Mouse (Mus musculus): ENCODE measurements around the gene Inpp5b.

The Inpp5b gene

DNA sequence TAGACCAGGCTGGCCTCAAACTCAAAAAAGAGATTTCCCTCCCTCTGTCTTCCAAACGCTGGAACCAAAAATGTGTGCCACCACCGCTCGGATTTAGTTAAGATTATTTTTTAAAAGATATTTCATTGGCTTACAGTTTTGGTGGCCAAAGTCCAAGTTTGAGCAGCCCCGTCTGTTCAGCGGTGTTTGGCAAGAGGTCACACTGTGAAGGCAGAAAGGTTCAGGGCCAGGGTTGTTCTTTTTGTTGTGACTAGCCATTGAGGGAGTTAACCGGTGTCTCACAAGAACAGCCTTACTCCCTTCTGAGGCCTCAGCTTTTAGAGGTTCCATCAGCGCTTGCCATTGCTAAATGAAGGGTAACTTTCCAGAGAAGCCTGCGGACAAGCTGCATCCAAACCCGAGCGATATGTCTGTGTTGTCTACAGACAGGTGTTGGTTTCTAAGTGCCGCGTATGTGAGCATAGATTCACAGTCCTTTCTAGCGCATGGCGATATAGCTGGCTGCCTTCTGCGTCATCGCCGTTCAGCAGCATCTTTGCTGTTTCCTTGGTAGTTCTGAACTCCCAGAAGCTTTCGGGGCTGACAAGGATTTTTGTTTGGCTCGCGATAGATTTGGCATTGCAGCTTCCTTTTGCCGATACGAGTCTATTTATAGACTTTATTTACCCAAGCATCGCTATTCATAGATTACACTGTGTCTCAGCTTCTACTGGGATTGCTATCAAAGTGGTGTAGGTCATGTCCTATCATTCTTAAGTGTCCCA, 24.3 kb downstream of the Inpp5b start:
- DNase-seq (ENCODE audit: low spot score), result no peak

DNA sequence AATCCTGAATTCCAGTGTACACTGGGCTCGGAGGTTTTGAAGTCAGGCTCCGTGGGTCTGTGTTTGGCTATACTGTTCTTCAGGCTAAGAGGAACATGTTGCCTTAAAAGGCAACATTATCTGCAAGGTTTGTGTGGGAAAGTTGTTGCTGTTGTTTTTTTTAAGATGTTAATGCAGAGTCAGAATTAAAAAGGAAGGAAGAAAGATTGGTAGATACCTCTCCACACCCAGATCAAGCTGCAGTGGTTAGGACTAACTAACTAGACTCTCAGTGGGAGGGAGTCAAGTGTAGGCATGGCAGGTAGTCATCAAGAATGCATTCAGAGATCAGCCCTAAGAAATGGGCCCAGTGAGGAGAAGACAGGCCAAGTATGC, 24.9 kb downstream of the Inpp5b start:
- no peak for DNase-seq (ENCODE audit: low spot score)

DNA sequence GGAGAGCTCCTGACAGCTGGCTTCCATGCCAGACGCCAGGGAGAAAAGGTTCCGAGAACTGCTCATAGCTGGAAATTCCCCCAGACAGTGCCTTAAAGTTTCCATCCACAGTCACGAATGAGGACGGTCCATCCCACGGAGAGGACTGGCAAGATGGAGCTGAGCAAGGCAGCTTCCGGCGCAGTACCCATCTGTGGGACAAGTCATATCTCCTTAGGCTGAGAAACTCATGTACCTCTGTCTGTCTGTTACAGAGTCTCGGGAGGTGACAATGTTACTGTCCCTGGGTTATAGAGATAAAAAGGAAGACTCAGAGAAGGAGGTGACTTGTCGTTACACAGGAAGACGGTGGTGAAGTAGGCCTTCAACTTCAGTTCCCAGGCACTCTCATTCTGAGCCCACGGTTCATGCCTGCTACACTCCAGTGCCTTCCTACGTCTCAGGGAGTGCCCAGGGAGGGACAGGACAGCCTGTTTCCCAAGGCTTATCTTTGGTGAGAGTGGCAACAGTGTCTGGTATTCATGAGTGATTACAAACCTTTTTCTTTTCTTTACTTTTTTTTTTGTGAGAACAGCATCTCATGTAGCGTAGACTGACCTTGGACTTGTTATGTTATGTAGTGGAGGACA, 27.4 kb downstream of the Inpp5b start:
- DNase-seq (ENCODE audit: low spot score), result no peak

DNA sequence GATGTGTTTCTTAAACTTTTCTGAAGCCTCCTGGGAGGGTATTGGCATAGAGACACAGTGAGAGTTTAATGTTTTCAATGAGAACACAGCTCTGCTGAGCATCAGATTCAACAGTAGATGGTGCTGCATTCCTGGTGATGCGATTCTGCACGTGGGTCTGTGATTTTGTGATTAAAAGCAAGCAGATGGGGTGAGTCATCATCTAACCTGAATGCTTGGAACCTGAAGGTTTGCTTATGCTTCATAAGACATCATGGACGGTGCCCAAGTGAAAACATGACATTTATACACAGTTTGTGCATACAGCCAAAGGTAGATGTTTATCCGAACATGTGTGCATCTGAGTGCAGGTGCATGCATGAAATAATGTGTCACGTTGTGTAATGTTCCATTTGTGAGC, 29.0 kb downstream of the Inpp5b start:
- DNase-seq (ENCODE audit: low spot score), result no peak

DNA sequence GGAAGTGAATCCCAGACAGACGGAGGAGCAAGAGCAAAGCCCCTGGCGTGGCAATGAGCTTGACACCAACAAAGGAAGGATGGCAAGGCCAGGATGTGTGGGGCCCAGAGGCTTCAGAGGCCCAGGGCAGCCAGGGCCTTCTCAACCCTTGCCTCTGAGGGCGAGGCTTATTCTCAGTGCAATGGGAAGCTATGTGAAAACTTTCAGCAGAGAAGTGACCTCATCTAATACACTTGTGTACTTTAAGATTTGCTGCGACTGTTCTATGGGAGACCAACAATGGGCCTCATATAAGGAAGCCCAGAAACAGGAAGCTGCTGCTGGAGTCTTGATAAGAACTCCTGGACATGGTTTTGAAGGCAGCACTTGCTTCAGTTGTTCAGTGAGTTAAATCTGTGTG, 30.5 kb downstream of the Inpp5b start:
- DNase-seq (ENCODE audit: low spot score), result peak; percentile 64

DNA sequence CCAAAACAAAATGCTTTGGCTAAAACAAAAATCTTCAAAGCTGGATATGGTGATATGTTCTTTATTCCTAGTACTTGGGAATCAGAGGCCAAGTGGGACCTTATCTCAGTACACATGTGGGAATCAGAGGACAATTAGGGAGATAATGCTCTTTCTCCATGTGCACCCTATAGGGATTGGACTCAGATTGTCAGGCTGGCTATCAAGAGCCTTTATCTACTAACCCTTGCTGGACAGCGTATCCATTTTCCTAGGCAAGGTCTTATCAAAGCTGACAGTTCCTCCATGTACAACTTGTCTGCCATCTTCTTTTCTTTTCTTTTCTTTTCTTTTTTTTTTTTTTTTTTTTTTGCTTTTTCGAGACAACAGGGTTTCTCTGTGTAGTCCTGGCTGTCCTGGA, 31.8 kb downstream of the Inpp5b start:
- DNase-seq (ENCODE audit: low spot score), result no peak

DNA sequence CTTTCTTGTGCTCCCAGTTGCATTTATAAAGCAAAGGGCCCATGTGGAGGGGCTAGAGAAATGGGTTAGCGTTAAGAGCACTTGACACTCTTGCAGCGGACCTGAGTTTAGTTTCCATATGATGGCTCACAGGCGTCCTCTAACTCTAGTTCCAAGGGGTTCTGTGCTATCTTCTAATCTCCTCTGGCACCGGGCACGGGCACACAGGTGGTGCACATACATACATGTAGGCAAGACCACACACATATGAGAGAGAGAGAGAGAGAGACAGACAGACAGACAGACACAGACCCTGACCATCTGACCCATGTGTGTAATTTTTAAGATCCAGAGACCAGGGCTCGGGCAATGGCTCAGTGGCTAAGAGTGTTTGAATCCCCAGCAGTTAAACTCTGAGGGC, 32.3 kb downstream of the Inpp5b start:
- no peak for DNase-seq (ENCODE audit: low spot score)

DNA sequence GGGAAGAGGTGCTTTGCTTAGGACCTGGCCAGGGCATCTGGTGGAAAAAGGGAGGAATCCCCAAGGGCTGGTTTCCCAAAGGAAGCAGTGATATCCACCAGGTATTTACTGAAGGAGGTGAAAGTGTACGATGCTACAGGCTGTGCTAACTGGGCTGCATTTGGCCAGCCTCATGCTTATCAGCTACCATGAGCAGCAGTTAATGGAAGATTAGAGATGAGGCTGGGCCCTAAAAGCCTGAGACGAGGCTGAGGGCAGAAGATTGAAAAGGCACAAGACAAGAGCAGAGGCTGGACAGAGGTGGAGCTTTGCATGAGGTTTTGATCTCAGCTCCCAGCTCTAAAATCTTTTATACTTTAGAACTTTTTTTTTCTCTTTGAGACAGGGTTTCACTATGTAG, 32.8 kb downstream of the Inpp5b start:
- DNase-seq (ENCODE audit: low spot score), result no peak

DNA sequence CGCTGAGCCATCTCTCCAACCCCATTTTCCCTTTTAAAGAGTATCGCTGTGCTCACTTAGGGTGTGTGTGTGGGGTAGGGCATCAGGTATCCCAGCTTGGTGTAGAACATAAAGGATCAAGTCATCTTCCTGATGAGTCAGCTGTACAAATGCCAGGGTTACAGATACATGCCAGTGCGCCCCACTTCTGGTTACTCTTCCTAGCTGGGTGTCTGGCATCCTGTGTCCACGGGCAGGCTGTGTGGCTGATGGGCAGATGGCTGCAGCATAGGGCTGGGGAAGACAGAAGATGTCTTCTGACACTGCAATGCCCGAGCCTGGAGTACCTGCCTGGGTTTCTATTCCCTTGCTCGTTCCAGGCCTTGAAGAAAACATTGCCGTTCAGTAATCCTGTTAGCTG, 39.7 kb downstream of the Inpp5b start:
- DNase-seq (ENCODE audit: low spot score), result no peak

DNA sequence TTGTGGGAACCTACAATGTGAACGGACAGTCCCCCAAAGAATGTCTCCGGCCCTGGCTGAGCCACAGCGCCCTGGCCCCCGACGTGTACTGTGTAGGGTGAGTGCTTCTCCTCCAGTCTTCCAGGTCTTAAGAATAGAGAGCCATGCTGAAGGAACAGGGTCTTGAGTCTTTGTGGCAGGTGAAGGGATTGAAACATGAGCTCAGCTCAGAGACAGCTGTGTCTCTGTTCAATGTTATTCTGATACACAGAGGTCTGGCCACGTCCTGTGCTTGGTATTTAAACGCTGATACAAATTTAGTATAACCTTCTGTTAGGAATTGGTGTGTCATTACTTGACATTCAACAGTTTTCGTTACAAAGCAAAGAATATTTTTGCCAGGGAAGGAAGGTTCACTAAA, 40.7 kb downstream of the Inpp5b start:
- no peak for DNase-seq (ENCODE audit: low spot score)

DNA sequence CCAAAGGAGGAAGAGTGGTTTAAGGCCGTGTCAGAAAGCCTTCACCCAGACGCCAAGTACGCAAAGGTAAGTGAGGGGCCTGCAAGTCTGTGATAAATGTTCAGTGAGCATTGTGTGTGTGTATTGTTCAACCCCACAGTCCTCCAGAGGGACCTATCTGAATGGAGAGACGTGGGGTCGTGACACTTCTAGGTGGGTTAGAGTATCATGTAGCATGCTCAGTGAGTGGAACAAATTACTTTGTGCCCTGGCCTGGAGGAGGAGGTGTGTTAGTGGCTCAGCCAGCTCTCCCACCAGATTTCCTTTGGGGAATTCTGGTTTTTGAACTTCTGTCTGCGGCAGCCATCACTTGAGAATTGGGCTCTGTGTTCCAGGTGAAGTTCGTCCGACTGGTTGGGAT, 42.3 kb downstream of the Inpp5b start:
- no peak for DNase-seq (ENCODE audit: low spot score)

DNA sequence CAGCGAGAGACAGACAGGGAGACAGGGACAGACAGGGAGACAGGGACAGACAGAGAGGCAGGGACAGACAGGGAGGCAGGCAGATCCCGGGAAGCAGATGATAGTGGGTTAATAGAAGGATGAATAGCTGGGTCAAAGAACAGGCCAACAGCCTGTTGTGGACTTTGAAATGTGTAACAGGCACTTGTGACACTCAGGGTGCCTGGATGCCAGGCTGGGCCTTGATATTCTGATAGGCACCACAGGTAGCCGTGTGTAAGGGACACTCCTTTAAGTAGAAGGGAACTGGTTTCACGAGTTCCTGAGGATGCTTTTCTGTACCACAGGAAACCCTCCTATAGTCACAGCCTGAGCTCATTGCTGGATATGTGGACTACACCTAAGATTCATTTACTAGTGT, 48.4 kb downstream of the Inpp5b start:
- DNase-seq (ENCODE audit: low spot score), result no peak

DNA sequence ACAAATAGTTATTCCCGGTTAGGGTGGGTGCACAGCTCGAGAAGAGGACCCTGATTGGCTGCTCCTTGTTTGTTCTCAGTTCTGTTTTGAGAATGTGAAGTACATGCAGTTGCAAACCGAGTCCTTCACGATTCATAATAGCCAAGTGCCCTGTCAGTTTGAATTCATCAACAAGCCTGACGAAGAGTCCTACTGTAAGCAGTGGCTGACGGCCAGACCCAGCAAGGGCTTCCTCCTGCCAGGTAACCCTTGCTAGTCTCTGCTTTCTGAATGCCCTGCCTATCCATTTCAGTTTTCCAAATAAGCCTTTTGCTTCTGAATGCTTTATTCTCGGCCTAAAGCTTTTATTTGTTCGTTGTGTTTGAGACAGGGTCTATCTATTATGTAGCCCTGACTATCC, 50.5 kb downstream of the Inpp5b start:
- DNase-seq (ENCODE audit: low spot score), result no peak

DNA sequence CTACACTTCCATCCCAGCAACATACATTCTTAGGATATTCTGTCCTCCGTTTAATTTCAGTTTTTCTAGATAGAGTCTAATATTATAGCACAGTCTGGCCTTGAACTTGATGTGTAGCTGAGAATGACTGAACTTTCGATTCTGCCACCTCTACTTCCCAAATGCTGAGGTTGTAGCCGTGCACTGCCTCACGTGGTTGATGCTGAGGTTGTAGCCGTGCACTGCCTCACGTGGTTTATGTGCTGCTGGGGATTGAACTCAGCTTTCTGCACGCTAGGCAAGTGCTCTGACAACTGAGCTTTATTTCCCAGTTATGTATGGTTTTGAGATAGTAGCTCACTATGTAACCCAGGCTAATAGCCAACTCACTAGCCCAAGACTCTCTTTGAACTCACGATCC, 54.5 kb downstream of the Inpp5b start:
- DNase-seq (ENCODE audit: low spot score), result no peak

DNA sequence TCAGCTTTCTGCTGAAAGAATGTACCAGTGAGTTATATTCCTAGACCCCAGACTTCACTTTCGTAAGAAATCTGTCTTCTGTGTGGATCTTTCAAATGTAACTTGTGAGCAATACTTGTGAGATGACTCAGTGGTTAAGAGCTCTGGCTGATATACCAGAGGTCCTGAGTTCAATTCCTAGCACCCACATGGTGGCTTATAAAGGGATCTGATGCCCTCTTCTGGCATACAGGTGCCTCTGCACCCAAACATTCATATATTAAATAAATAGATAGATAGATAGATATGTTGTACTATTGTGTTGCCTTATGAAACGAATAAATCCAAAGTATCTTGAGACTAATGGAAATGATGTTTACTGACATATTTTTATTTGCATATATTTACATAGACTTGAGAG, 55.3 kb downstream of the Inpp5b start:
- DNase-seq (ENCODE audit: low spot score), result no peak

DNA sequence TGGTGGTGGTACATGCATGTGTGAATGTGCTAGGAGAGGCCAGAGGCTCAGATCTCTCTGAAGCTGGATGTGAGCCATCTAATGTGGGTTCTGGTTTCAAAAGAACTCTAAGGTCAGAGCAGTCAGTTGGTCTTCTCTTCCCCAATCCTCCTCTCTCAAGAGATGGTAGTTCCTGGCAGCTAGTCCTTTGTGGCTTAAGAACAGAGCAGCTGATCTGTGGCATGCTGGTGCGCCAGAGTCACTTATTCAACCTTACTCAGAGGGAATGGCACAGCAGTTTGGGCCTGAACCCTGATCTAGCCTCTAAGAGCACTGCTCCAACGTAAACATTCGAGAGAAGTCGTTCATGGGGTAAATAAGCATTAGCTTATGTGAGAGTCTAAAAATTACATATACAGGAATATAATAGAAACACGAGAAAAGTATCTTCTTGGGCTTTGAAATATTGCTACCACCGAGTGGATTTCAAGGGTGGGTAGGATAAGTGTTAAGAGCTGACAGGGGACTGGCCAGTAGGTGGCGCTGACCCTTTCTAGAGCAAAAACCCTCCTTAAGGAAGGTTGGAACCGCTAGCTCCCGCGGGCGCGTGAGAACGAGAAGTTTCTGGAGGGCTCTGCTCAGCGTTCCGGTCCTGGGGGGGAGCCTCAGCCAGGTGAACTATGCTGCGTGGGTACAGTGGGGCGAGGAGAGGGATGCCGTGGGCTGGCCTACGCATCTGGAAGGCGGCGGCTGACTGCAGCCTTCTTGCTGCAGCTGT, 60.1 kb downstream of the Inpp5b start, which contains the start of gene Mtf1:
Gene Mtf1, plus strand, starts transcription at position 553 of the 757 bp plus-strand sequence.
- peak; percentile 83 for DNase-seq (ENCODE audit: low spot score)

DNA sequence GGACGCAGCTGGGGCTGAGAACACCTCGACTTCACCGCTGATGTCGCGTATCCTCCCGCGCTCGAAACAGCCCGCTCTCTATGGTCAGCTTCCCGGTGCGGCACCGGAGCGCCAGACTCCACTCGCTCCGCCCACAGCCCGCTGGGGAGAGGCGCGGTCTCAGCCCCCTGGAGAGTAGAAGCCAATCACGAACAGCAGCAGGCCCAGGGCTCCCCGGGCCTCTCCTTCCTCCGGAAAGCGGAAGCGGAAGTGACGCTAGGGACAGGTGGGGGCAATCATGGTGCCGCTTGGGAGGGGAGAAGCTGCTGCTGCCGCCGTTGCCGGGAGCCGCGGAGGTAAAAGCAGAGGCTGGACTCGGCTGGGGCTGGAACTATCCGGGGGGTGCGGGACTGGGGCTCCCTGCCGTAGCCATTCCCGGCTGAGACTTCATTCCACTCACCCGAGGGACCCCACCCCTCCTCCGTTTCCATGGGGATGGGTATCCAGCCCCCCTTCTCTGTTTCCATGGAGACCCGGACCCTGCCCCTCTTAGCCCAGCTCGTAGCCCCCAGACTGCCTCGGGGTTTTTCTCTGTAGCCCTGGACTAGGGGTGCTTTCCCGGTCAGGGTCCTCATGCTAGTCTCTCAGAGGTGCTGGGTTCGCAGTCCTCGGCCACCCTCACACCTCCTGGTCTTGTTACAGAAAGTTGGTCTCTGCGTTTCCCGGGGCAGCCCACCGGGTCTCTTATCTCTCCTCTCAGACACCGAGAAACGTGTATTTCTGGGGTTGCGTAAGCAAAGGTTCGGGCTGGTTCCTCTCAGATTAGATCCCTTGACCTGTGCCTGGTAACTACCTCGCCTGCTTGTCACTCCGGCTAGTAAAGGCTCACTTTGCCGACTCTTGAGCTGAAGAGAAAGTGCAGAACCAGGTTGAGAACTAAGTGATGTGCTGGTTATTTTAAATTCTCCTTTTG, 60.9 kb downstream of the Inpp5b start:
- peak; percentile 98 for DNase-seq (ENCODE audit: low spot score)

DNA sequence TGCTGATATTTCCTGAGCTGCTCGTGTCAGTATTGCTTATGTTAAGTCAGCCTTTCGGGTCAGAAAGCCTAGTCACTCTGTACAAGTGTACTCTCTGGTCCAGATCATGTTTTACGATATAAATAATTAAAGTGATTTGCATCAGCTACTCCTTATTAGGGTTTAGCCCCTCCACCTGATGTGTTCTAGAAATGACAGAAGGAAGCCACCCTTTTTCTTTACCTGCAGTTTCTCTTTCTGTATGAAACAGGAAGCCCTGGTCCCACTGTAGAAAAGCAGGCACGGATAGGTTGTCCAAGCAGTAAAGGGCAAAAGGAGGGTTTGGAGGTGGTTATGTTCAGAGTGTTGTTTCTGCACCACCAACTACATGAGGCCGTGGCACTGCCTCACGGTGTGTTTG, 61.8 kb downstream of the Inpp5b start:
- no peak for DNase-seq (ENCODE audit: low spot score)

DNA sequence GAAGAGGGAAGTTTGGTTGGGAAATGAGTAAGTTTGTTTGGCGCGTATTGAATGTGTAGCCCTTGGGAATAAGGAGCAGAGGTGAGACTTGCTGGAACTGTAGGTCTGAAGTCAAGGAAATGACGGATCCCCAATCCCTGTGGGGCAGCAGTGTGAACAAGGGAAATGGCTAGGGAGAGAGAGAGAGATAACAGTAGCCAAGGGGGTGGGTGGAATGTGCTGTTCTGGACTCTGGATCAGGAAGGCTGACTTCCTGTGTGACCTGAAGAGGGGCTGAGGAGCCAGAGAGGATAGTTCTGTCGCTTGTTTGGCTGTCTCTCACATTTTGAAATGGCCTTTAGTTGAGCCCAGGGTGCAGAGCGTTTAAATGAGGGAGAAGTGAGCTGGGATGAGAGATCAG, 66.9 kb downstream of the Inpp5b start:
- no peak for DNase-seq (ENCODE audit: low spot score)

DNA sequence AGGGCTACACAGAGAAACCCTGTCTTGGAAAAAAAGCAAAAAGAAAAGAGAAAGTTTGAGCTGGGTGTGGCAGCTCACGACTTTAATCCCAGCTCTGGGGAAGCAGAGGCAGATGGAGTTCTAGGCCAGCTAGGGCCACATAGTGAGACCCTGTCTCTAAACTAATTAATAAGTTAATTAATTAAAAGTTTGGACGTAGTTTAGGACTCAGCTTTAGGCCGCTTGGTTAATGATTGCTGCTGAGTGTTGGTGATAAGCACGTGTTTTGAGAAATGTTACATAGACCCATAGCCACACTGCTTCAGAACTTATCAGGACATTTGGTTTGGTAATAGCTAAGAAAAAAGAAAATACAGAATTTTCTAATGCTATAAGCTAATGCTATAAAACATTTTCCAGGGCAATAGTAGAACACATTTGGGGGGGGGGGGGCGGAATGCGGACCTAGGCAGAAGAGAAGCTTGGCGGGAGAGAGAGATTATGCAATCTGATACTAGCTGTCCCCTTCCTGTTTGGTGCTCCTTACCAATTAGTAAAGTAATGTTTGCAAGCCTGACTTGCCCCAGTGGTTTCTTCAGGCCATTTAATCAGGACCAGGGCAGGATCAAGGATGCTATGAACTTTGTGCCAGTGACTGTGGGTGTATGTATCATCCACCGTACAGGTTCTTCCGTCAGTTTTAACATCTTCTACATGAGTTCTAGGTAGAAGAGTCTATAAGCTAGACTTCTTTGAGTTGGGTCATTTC, 67.7 kb downstream of the Inpp5b start:
- no peak for DNase-seq (ENCODE audit: low spot score)

DNA sequence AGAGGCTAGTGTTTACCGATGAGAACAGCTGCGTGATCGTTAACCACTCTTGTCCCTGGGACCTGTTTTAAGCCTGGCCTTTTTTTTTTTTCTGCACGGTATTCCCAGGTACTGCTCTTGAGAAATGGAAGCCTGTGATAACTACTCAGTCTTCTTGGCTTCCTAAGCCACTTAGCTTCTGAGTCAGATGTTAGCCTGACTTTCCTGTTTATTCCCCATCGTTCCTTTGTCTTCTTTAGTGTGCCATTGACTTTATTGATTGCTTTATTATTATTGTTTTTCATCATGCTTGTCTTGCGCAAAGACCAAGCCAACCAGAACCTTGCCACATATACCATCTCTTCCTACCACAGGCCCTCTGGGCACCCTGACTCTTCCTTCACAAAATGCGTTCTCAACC, 68.4 kb downstream of the Inpp5b start:
- DNase-seq (ENCODE audit: low spot score), result no peak

Measured in lung, postnatal 25 days (tissue).